Mouse (Mus musculus) CH12.LX (cell line): Measurements from ENCODE around the gene Uvrag. TPM values are rescaled to one million over a fixed set of nuclear protein-coding genes. Genes with fewer than 3 reads are reported as not detected.

Experiments used
- DNase-seq: peaks from one replicate; pipeline ENCODE4 v3.0.0-alpha.2; 2013; ENCODE audit errors: extremely low read depth
- H3K27ac ChIP-seq: 2 replicates; pipeline ENCODE4 v1.5.1; 2012; ENCODE audit warnings: low read depth, mild to moderate bottlenecking, control low read depth, moderate library complexity; ENCODE audit not compliant: insufficient read depth
- H3K27me3 ChIP-seq: replicated peaks from 2 replicates; pipeline ENCODE3; 2012; ENCODE audit warnings: inconsistent platforms
- H3K36me3 ChIP-seq, 2 experiments: replicated peaks in 1 of 2; 2 replicates each; pipeline versions ENCODE3 to v1.6.1; 2012; ENCODE audit warnings: inconsistent platforms in 1 of 2, low read length in 1 of 2, mild to moderate bottlenecking in 1 of 2, mixed read lengths in 1 of 2, moderate library complexity in 1 of 2; ENCODE audit not compliant: control insufficient read depth in 1 of 2, insufficient read depth in 1 of 2
- H3K4me1 ChIP-seq, 2 experiments: 2 replicates each; pipeline ENCODE4 v1.6.1; 2012; ENCODE audit warnings: inconsistent platforms in 1 of 2, moderate library complexity in 1 of 2; ENCODE audit not compliant: insufficient read depth in 2 of 2, control insufficient read depth in 1 of 2
- H3K4me2 ChIP-seq: 2 replicates; pipeline ENCODE4 v1.6.1; 2012; ENCODE audit warnings: low read depth, mild to moderate bottlenecking, control low read depth; ENCODE audit not compliant: poor library complexity, insufficient read depth, severe bottlenecking
- H3K4me3 ChIP-seq, 3 experiments: fragments of 150-350 bp in 1 of 3; sonication (generic) in 1 of 3; replicated peaks in 1 of 3; 2 replicates each; pipeline versions ENCODE3 to v1.5.1; 2011 to 2012; ENCODE audit warnings: low read depth in 2 of 3, low read length in 2 of 3, mild to moderate bottlenecking in 2 of 3, moderate library complexity in 2 of 3, control low read depth in 1 of 3, improper control_type of control experiment in 1 of 3, inconsistent platforms in 1 of 3, mixed read lengths in 1 of 3; ENCODE audit not compliant: poor library complexity in 1 of 3
- H3K79me2 ChIP-seq: replicated peaks from 2 replicates; pipeline ENCODE4 v1.6.1; 2012; ENCODE audit warnings: mild to moderate bottlenecking, moderate library complexity; ENCODE audit not compliant: control insufficient read depth, poor library complexity, insufficient read depth, severe bottlenecking; ENCODE audit errors: extremely low read depth
- H3K9ac ChIP-seq: 2 replicates; pipeline ENCODE4 v1.6.1; 2012; ENCODE audit warnings: low read depth, mild to moderate bottlenecking, control low read depth, moderate library complexity; ENCODE audit not compliant: insufficient read depth
- H3K9me3 ChIP-seq: replicated peaks from 2 replicates; pipeline ENCODE3; 2012; ENCODE audit warnings: low read length, inconsistent platforms, mixed read lengths
- CHD1 ChIP-seq: IDR thresholded peaks from 2 replicates; pipeline ENCODE4 v1.6.1; 2012; ENCODE audit warnings: low read depth, low read length, improper control_type of control experiment, inconsistent platforms
- CTCF ChIP-seq, 2 experiments: IDR thresholded peaks in 1 of 2; conservative IDR thresholded peaks in 1 of 2; 2 replicates each; pipeline ENCODE4 v1.5.1; 2011 to 2012; ENCODE audit warnings: low read depth in 2 of 2, low read length in 2 of 2, improper control_type of control experiment in 1 of 2, inconsistent platforms in 1 of 2, mild to moderate bottlenecking in 1 of 2, moderate library complexity in 1 of 2
- E2F4 ChIP-seq: IDR thresholded peaks from 2 replicates; pipeline ENCODE4 v1.6.1; 2011; ENCODE audit warnings: low read depth, low read length, improper control_type of control experiment; ENCODE audit not compliant: insufficient replicate concordance
- EP300 ChIP-seq: IDR thresholded peaks from 2 replicates; pipeline ENCODE4 v1.6.1; 2011; ENCODE audit warnings: low read length, improper control_type of control experiment
- GABPA ChIP-seq: IDR thresholded peaks from 2 replicates; pipeline ENCODE4 v1.6.1; 2012; ENCODE audit warnings: low read depth, low read length, improper control_type of control experiment, inconsistent platforms; ENCODE audit not compliant: insufficient replicate concordance
- JUN ChIP-seq: IDR thresholded peaks from 2 replicates; pipeline ENCODE4 v1.6.1; 2011; ENCODE audit warnings: low read depth, mild to moderate bottlenecking, low read length, improper control_type of control experiment, moderate library complexity; ENCODE audit not compliant: insufficient read depth
- JUND ChIP-seq: conservative IDR thresholded peaks from 2 replicates; pipeline ENCODE4 v1.6.1; 2011; ENCODE audit warnings: low read depth, low read length, improper control_type of control experiment
- KAT2A ChIP-seq: IDR thresholded peaks from 2 replicates; pipeline ENCODE4 v1.6.1; 2012; ENCODE audit warnings: low read length, improper control_type of control experiment, inconsistent platforms; ENCODE audit not compliant: insufficient replicate concordance
- MAFK ChIP-seq: IDR thresholded peaks from 2 replicates; pipeline ENCODE4 v1.6.1; 2011; ENCODE audit warnings: low read length, improper control_type of control experiment; ENCODE audit not compliant: insufficient replicate concordance
- MAZ ChIP-seq: IDR thresholded peaks from 2 replicates; pipeline ENCODE4 v1.6.1; 2012; ENCODE audit warnings: low read depth, mild to moderate bottlenecking, inconsistent platforms, low read length, improper control_type of control experiment, moderate library complexity
- MXI1 ChIP-seq: IDR thresholded peaks from 2 replicates; pipeline ENCODE4 v1.6.1; 2011; ENCODE audit warnings: mild to moderate bottlenecking, low read depth, low read length, improper control_type of control experiment
- NRF1 ChIP-seq: IDR thresholded peaks from 2 replicates; pipeline ENCODE4 v1.6.1; 2014; ENCODE audit warnings: low read depth, mild to moderate bottlenecking, inconsistent platforms, low read length, improper control_type of control experiment, moderate library complexity
- SMC3 ChIP-seq: IDR thresholded peaks from 2 replicates; pipeline ENCODE4 v1.6.1; 2011; ENCODE audit warnings: low read depth, low read length, improper control_type of control experiment
- UBTF ChIP-seq: IDR thresholded peaks from 2 replicates; pipeline ENCODE4 v1.6.1; 2012; ENCODE audit warnings: low read depth, mild to moderate bottlenecking, inconsistent platforms, low read length, improper control_type of control experiment, moderate library complexity
- ZC3H11A ChIP-seq: IDR thresholded peaks from 2 replicates; pipeline ENCODE4 v1.6.1; 2012; ENCODE audit warnings: low read depth, mild to moderate bottlenecking, inconsistent platforms, low read length, improper control_type of control experiment
- dilution Hi-C: fragments of 300-500 bp; cut with MboI; formaldehyde crosslinking; loops from 2 replicates; pipeline ENCODE4 v1.14.3; 2020; ENCODE audit warnings: low sequenced_read_pairs; ENCODE audit not compliant: extremely low pct_unique_long_range_greater_than_20kb, extremely low pct_ligation_motif_present
- in situ Hi-C: fragments of 300-500 bp; cut with MboI; formaldehyde crosslinking; loops from 3 replicates; pipeline ENCODE4 v1.14.3; 2019; ENCODE audit warnings: low sequenced_read_pairs, low pct_ligation_motif_present, low pct_unique_long_range_greater_than_20kb, mixed read lengths
- polyA plus RNA-seq: library from polyadenylated mRNA; unstranded; fragments of >175 nt; gene quantifications from 2 replicates; pipeline ENCODE4 v1.2.1, GENCODE M21; 2012; ENCODE audit warnings: low read depth; ENCODE audit not compliant: insufficient read length
- total RNA-seq, 2 experiments: library from RNA; depleted of rRNA; stranded (reverse); fragments of 300-350 nt in 1 of 2; fragments of >200 nt in 1 of 2; gene quantifications; 2 replicates each; pipeline ENCODE4 v1.2.3; 2012 to 2014

Gene Uvrag
- total and polyA plus RNA-seq, 3 experiments, result 20.6 to 47.4 (median 37.5) TPM

DNA sequence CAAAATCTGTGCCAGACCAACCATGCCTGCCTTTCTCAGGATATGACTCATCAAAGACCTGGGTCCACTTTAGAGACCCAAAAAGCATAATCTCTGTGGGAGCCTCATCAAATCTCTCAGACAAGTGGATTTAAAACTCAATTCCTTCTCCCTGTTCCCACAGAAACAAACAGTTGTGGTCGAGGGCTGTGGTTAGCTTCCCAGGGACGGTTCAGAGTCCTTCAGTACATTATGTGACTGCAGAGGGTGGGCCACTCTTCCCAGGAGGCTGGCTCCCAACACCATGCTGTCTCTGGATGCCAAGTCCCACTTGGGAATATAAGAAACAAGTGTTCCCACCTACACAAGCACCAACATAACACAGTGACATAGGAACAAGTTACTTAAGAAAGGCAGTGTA lies 75.0 kb downstream of the Uvrag start:
- no peaks in the 10 kb centered on the region for H3K79me2 ChIP-seq
- in situ Hi-C loops (loop anchor here (10.0 kb wide), 2 partner anchors 101 to 221 kb away; no protein-coding TSS in a partner anchor), dilution Hi-C loops (no loop called here)
- no peaks in the 10 kb centered on the region for H3K27me3 ChIP-seq
- DNase-seq, result no peak
- H3K9ac ChIP-seq, result no peak overlapping the region
- TF ChIP-seq EP300 (no peak), GABPA (no peak), CTCF (conservative IDR thresholded peaks at IDR 0.05 in 1 of 2, IDR thresholded peaks at IDR 0.05 in 1 of 2; ENCODE audit: low read depth in 2 of 2, low read length in 2 of 2) (no peak), CHD1 (no peak)
- H3K4me1 ChIP-seq, result peaks cover 0 to 26% of the 10 kb centered on the region in 2 experiments; a peak in 2 of 4 replicates
- no peak overlapping the region for H3K27ac ChIP-seq
- no peak overlapping the region for H3K4me3 ChIP-seq
- H3K9me3 ChIP-seq, result no peaks in the 10 kb centered on the region
- no peak overlapping the region for H3K4me2 ChIP-seq
- H3K36me3 ChIP-seq, result peaks cover 4 to 75% of the 10 kb centered on the region in 2 experiments

GRCm38 (mm10) chr7:99065391-99065831 lies 75.5 kb downstream of the Uvrag start:
- dilution Hi-C loops (no loop called here), in situ Hi-C loops (loop anchor here (10.0 kb wide), 2 partner anchors 101 to 221 kb away; no protein-coding TSS in a partner anchor)
- Histone ChIP-seq H3K9me3 (no peaks in the 10 kb centered on the region), H3K27me3 (no peaks in the 10 kb centered on the region), H3K4me1 (peaks cover 0 to 30% of the 10 kb centered on the region in 2 experiments; a peak in 2 of 4 replicates), H3K4me2 (no peak overlapping the region), H3K4me3 (no peak overlapping the region), H3K27ac (no peak overlapping the region), H3K36me3 (peaks cover 4 to 80% of the 10 kb centered on the region in 2 experiments), H3K9ac (no peak overlapping the region), H3K79me2 (no peaks in the 10 kb centered on the region)
- no peak for DNase-seq
- no peak for TF ChIP-seq MXI1
- TF ChIP-seq MAFK, result 0 out of 2 replicates have a peak, but pooled peaks have one; percentile 8

- H3K9me3 ChIP-seq, result no peaks in the 10 kb centered on the region
- dilution Hi-C loops, result no loop called here
- TF ChIP-seq ZC3H11A (no peak), NRF1 (no peak), E2F4 (no peak), KAT2A (no peak), JUND (no peak), SMC3 (no peak), JUN (no peak), MAZ (no peak), UBTF (no peak)
- TF ChIP-seq, all 38 proteins: peak for 0
- Histone ChIP-seq H3K9ac (no peak overlapping the region), H3K27ac (no peak overlapping the region), H3K27me3 (no peaks in the 10 kb centered on the region), H3K4me2 (no peak overlapping the region), H3K36me3 (peaks cover 4 to 79% of the 10 kb centered on the region in 2 experiments), H3K4me3 (no peak overlapping the region), H3K4me1 (peaks cover 0 to 30% of the 10 kb centered on the region in 2 experiments; a peak in 2 of 4 replicates), H3K79me2 (no peaks in the 10 kb centered on the region)
- in situ Hi-C loops, result loop anchor here (10.0 kb wide), 2 partner anchors 100 to 220 kb away; no protein-coding TSS in a partner anchor
- DNase-seq, result no peak
These were observed 76.1 kb downstream of the Uvrag start for GRCm38 (mm10) chr7:99064795-99065194.
